Mouse (Mus musculus): ENCODE measurements around the gene Atp13a1. TPM values are rescaled to one million over a fixed set of nuclear protein-coding genes. Genes with fewer than 3 reads are reported as not detected.

The Atp13a1 gene
- polyA plus RNA-seq, 1 experiment from 2014 or later, result 45.4 TPM

Other genes starting within 250 kb of the Atp13a1 start
- gene Zfp868, start 165.6 kb upstream of the Atp13a1 start, polyA plus RNA-seq (2015; fragmentation: Nextera tagmentation; extraction: Ambion mirVana), result 43.8 and 44.4 TPM in 2 replicates
- gene Zfp964, start 136.7 kb upstream of the Atp13a1 start, polyA plus RNA-seq (2015; fragmentation: Nextera tagmentation; extraction: Ambion mirVana), result 2.9 and 3.1 TPM in 2 replicates
- gene Zfp869, start 80.4 kb upstream of the Atp13a1 start, polyA plus RNA-seq (2015; fragmentation: Nextera tagmentation; extraction: Ambion mirVana), result 25.1 and 28.9 TPM in 2 replicates
- gene Zfp963, start 41.2 kb upstream of the Atp13a1 start, polyA plus RNA-seq (2015; fragmentation: Nextera tagmentation; extraction: Ambion mirVana), result 10.1 and 10.5 TPM in 2 replicates
- 0.50 and 0.55 TPM in 2 replicates for gene Gm20422, start 16.3 kb upstream of the Atp13a1 start, polyA plus RNA-seq (2015; fragmentation: Nextera tagmentation; extraction: Ambion mirVana)
- gene Zfp866, start within 50 bp of the Atp13a1 start, polyA plus RNA-seq (2015; fragmentation: Nextera tagmentation; extraction: Ambion mirVana), result 39.6 and 45.7 TPM in 2 replicates
- 24.8 and 27.6 TPM in 2 replicates for gene Gmip, start 17.5 kb downstream of the Atp13a1 start, polyA plus RNA-seq (2015; fragmentation: Nextera tagmentation; extraction: Ambion mirVana)
- 0.68 and 0.70 TPM in 2 replicates for gene Lpar2, start 31.3 kb downstream of the Atp13a1 start, polyA plus RNA-seq (2015; fragmentation: Nextera tagmentation; extraction: Ambion mirVana)
- gene Pbx4, start 41.3 kb downstream of the Atp13a1 start, polyA plus RNA-seq (2015; fragmentation: Nextera tagmentation; extraction: Ambion mirVana), result 50.9 and 58.8 TPM in 2 replicates
- 3.1 and 3.9 TPM in 2 replicates for gene Cilp2, start 96.5 kb downstream of the Atp13a1 start, polyA plus RNA-seq (2015; fragmentation: Nextera tagmentation; extraction: Ambion mirVana)
- 3.4 TPM in 2 replicates for gene Tssk6, start 111.0 kb downstream of the Atp13a1 start, polyA plus RNA-seq (2015; fragmentation: Nextera tagmentation; extraction: Ambion mirVana)
- 169 and 186 TPM in 2 replicates for gene Ndufa13, start 111.4 kb downstream of the Atp13a1 start, polyA plus RNA-seq (2015; fragmentation: Nextera tagmentation; extraction: Ambion mirVana)
- 10.0 and 12.1 TPM in 2 replicates for gene Yjefn3, start 111.5 kb downstream of the Atp13a1 start, polyA plus RNA-seq (2015; fragmentation: Nextera tagmentation; extraction: Ambion mirVana)
- 30.6 and 31.8 TPM in 2 replicates for gene Gatad2a, start 205.2 kb downstream of the Atp13a1 start, polyA plus RNA-seq (2015; fragmentation: Nextera tagmentation; extraction: Ambion mirVana)